Mouse (Mus musculus) ES-Bruce4 (cell line): ENCODE measurements around the gene Plbd2.

Experiments used
- CTCF ChIP-seq: IDR thresholded peaks from one replicate; pipeline ENCODE4 v1.8.1; 2011; ENCODE audit warnings: low read depth, low read length
- EP300 ChIP-seq: IDR thresholded peaks from 2 replicates; pipeline ENCODE4 v1.6.1; 2011; ENCODE audit warnings: low read depth, low read length; ENCODE audit not compliant: insufficient read depth
- POLR2A ChIP-seq: IDR thresholded peaks from one replicate; pipeline ENCODE4 v1.8.1; 2011; ENCODE audit warnings: low read length; ENCODE audit not compliant: insufficient read depth

DNA sequence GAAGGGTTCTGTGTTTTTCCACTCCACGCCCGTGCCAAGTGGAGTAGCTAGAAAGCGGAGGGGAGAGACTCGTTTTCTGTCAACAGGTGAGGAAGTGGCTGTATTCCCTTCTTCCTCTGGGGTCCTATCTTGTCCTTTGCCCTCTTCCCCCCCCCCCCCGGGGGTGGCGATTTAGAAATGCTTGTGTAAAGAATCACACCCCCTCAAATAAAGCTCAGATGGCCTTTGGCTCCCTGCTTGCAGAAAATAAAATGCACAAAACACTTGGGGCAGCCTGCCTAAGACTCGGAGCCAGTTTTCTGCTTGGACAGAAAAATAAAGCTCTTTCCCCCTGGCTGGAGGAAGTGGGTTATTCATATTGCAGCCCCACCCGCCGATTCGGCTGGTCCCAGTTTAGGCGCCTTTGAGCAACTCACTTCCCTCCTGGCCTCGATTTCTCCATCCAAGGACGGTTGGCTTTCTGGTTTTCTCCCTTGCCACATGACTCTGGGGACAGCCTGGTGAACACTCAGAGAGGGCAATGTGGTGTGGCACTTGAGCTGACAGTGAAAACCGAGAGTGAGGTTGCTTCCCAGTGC is 8.3 kb upstream of the Plbd2 start:
- TF ChIP-seq POLR2A (no peak), CTCF (no peak), EP300 (no peak)
